Mouse (Mus musculus) urinary bladder, adult 2 months (tissue): ENCODE data around the gene Lta. TPM values are rescaled to one million over a fixed set of nuclear protein-coding genes. Genes with fewer than 3 reads are reported as not detected.

Source experiments
- DNase-seq: peaks from one replicate; pipeline ENCODE4 v3.0.0; 2022; ENCODE audit warnings: low spot score
- polyA plus RNA-seq: library from polyadenylated mRNA; depleted of rRNA; stranded (reverse); fragments of >200 nt; gene quantifications from 2 replicates; pipeline ENCODE4 v1.2.3, GENCODE M21; 2012

Gene Lta
- polyA plus RNA-seq, 1 experiment, result 0.43 TPM

DNA sequence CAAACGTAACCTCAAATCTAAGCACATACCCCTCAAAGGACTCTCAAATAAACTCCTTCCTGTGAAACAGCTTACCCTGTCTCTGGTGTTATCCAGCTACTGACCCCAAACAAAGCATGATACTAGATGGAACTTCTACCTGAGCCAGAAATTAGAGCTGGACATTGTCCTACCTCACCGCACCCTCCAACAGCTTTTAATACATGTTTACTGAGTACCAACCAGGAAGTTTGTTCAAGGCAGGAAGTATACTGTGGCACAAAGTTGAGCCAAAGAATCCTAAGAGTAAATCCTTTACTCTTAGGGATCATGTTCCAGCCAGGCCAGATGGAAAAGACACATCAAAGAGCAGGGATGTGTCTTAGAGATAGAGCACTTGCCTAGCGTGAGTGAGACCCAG, 5.4 kb upstream of the Lta start:
- no peak for DNase-seq

- no peak for DNase-seq
These were observed 4.8 kb upstream of the Lta start for GRCm38 (mm10) chr17:35209785-35210535.

- DNase-seq, result no peak
These were observed 224 bp upstream of the Lta start for GRCm38 (mm10) chr17:35205380-35205769.

GRCm38 (mm10) chr17:35202442-35202841, 2.7 kb downstream of the Lta start:
- no peak for DNase-seq

- no peak for DNase-seq
These were observed 3.4 kb downstream of the Lta start, which contains the start of gene Tnf for GRCm38 (mm10) chr17:35201787-35202186. Tnf (minus strand) TSS chr17:35202007.

GRCm38 (mm10) chr17:35201128-35201527, 4.0 kb downstream of the Lta start:
- no peak for DNase-seq

- DNase-seq, result no peak
These were observed 4.8 kb downstream of the Lta start for GRCm38 (mm10) chr17:35200398-35200797.

GRCm38 (mm10) chr17:35198946-35199345, 6.2 kb downstream of the Lta start:
- DNase-seq, result no peak

DNA sequence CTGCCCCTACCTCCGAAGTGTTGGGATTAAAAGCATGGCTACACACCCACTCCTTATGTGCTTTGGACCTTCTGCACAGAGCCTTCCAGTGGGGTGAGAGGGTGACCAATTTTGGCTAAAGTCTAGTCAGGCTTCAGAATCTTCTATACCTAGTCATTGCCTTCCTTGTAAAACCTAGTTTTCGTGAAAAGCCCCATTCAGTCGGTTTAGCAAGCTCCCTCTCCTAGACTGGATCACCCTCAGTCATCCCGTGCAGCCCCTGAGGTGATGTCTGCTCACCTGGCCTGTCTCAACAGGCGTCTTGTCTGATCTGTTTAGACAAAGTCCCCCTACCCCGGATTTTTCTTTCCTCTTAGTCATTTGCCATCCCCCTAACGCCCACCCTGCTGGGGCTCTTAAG, 7.1 kb downstream of the Lta start:
- DNase-seq, result no peak

DNA sequence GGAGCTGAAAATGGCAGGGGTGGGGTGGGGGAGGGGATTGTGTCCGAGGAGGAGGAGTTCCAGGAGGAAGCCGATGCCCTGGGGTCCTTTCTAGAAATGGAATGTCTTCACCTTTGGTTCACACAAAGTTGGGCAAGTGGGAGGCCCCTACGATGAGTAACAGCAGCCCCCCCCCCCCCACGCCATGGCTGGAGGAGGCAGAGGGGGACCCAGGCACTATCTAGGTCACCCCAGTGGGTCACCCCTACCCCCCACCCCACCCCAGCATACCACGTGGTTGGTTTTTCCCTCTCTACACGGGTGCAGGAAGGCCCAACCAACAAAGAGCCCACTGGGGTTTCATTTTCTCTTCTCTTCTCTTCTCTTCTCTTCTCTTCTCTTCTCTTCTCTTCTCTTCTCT, 8.0 kb downstream of the Lta start:
- no peak for DNase-seq

GRCm38 (mm10) chr17:35196321-35196641, 8.9 kb downstream of the Lta start:
- no peak for DNase-seq

GRCm38 (mm10) chr17:35195631-35196320, 9.4 kb downstream of the Lta start:
- DNase-seq, result peak; percentile 72

DNA sequence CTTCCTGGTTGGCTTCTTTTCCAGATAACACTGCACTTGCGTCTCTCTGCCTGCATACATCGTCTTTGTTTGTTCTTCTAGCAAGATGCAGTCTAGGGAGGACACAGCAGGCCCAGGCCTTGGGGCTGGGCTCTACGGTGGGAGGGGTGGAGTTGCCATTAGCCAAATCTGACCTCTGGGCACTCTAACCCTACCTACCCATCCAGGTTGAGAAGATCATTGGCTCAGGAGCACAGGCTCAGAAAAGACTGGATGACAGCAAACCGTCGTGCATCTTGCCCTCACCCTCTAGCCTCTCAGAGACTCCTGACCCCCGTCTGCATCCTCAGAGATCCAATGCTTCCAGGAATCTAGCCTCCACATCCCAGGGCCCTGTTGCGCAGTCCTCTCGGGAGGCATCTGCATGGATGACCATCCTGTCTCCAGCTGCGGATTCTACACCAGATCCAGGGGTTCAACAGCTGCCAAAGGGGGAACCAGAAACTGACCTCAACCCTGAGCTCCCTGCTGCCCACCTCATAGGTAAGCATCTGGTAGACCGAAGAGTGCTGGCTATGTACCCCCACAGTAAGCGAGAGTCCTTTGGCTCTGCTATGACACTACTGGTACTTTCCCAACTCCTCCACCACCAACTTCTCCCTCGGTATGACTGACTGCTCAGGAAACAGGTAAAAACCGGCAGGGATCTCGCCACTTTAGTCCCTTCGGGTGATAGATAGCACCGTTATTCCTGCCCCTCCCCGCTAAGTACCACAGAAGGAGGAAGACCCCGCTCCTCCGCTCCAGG, 10.1 kb downstream of the Lta start:
- no peak for DNase-seq

GRCm38 (mm10) chr17:35193881-35194843, 11.0 kb downstream of the Lta start, which contains the start of gene Ltb:
Ltb (plus strand) TSS chr17:35194439.
- no peak for DNase-seq

- DNase-seq, result no peak
These were observed 12.2 kb downstream of the Lta start for GRCm38 (mm10) chr17:35192924-35193323.

GRCm38 (mm10) chr17:35191723-35192122, 13.4 kb downstream of the Lta start:
- DNase-seq, result no peak

- DNase-seq, result no peak
These were observed 15.1 kb downstream of the Lta start for GRCm38 (mm10) chr17:35190096-35190495.

- no peak for DNase-seq
These were observed 16.0 kb downstream of the Lta start for GRCm38 (mm10) chr17:35189186-35189585.

- no peak for DNase-seq
These were observed 17.1 kb downstream of the Lta start, which contains the start of gene Lst1 for GRCm38 (mm10) chr17:35187959-35188610. Lst1 (minus strand) TSS chr17:35188439.

GRCm38 (mm10) chr17:35187345-35187744, 17.8 kb downstream of the Lta start:
- no peak for DNase-seq

DNA sequence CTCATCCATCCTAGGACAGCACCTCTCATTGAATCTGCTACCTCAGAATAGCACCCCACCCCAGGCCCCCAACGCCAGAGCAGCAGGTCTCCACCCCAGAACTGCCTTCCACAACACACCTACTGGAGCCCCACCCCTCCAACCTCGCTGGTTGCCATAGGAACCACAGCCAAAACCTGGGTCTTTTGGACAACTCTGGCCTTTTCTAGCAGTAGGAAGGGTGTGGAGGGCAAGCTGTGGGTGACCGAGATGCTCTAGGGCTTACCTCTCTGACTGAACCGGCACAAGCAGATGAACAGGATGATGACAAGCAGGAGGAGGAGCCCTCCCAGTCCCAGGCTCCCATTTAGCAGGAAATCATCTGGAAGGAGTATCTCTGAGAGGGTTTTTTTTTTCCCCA, 18.5 kb downstream of the Lta start:
- no peak for DNase-seq
